Mouse (Mus musculus): ENCODE data around the gene Depdc5. TPM values are rescaled to one million over a fixed set of nuclear protein-coding genes. Genes with fewer than 3 reads are reported as not detected.
"Not testable (repeated sequence)": the region's sequence is repeated elsewhere in the genome, so short reads cannot be mapped to it uniquely, and the experiment has no call there.

Gene Depdc5
- total RNA-seq (2021): 10 to 100 TPM; 19.3 to 24.2 TPM
- long read RNA-seq, experiment 1, full-length matches to known transcripts: 1 of 9 reads
- long read RNA-seq, experiment 1, partial matches to known transcripts: 3 of 9 reads
- long read RNA-seq, experiment 1, other reads (novel, unspliced or antisense): 5 of 9 reads
- long read RNA-seq, experiment 2, partial matches to known transcripts: 5 of 15 reads
- long read RNA-seq, experiment 2, other reads (novel, unspliced or antisense): 10 of 15 reads

GRCm38 (mm10) chr5:32863253-32864228, at the start of gene Depdc5:
Gene Depdc5 (plus strand): TSS chr5:32863701.
- intact Hi-C loops (cut with DNase I): loop anchor here (5.0 kb wide), 1 partner anchor 154 kb away; the partner anchor contains the start of gene Ywhah
- peak; percentile 96 for DNase-seq

- intact Hi-C loops (cut with DNase I): no loop called here
- no peak for DNase-seq
Observed at GRCm38 (mm10) chr5:32815396-32815795, 48.1 kb upstream of the Depdc5 start.

DNA sequence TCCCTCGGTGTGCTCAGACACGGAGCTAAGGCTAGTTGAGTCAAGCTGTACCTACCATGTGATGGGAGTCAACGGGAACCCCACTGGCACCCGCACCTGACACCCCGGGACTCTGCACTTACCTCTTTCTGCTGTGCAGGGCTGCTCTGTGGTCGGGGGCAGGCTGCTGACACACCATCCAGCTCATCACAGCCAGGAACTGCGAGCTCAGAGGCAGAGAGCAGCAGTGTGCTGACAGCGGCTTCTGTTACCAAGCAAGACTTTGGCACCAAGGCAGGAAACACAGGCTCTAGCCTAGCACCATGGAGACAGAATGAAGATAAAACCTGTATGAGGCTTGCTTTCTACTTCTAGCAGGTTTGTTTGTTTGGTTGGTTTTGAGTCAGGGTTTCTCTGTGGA, 43.0 kb upstream of the Depdc5 start:
- intact Hi-C loops (cut with DNase I): no loop called here
- no peak for DNase-seq

- intact Hi-C loops (cut with DNase I): no loop called here
- DNase-seq: no peak
Observed at GRCm38 (mm10) chr5:32827009-32827408, 36.5 kb upstream of the Depdc5 start, which contains the start of gene Gm20671. Gene Gm20671 (minus strand): TSS chr5:32827109.

- DNase-seq; intact Hi-C loops (cut with DNase I): not testable (repeated sequence)
Observed at GRCm38 (mm10) chr5:32828766-32829165, 34.7 kb upstream of the Depdc5 start.

- intact Hi-C loops (cut with DNase I): no loop called here
- no peak for DNase-seq
Observed at GRCm38 (mm10) chr5:32830054-32830453, 33.4 kb upstream of the Depdc5 start.

GRCm38 (mm10) chr5:32834497-32834896, 29.0 kb upstream of the Depdc5 start:
- DNase-seq: no peak

DNA sequence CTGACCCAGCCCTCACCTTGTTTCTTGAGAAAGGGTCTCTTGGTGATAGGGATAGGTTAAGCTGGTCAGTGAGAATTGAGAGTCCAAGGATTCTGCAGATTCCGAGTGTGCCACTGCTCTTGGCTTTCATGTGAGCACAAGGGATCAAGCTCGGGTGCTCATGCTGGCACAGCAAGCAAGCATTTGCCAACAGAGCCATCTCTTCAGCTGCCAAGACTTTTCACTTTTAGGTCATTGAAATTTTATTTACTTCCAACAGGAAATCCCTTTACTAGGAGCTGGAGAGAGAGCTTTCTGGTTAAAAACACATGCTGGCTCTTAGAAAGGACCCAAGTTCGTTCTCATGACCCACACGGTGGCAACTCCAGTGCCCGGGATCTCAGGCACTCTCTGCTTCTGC, 26.5 kb upstream of the Depdc5 start:
- intact Hi-C loops (cut with DNase I): no loop called here
- no peak for DNase-seq

More at GRCm38 (mm10) chr5:32834497-32834896, 29.0 kb upstream of the Depdc5 start:
- intact Hi-C loops (cut with DNase I): no loop called here

- intact Hi-C loops (cut with DNase I): no loop called here
- DNase-seq: no peak
Observed at GRCm38 (mm10) chr5:32840029-32840428, 23.5 kb upstream of the Depdc5 start.

- intact Hi-C loops (cut with DNase I): no loop called here
Observed at GRCm38 (mm10) chr5:32849178-32849577, 14.3 kb upstream of the Depdc5 start.

GRCm38 (mm10) chr5:32849580-32849979, 13.9 kb upstream of the Depdc5 start:
- intact Hi-C loops (cut with DNase I); DNase-seq: not testable (repeated sequence)

More at GRCm38 (mm10) chr5:32849178-32849577, 14.3 kb upstream of the Depdc5 start:
- no peak for DNase-seq

- no peak for DNase-seq
- intact Hi-C loops (cut with DNase I): loop anchor here (5.0 kb wide), 1 partner anchor 135 kb away; no protein-coding TSS in a partner anchor
Observed at GRCm38 (mm10) chr5:32852026-32852425, 11.5 kb upstream of the Depdc5 start.

- intact Hi-C loops (cut with DNase I): loop anchor here (5.0 kb wide), 1 partner anchor 137 kb away; no protein-coding TSS in a partner anchor
- peak; percentile 99 to 100 for DNase-seq
Observed at GRCm38 (mm10) chr5:32853731-32854507, 9.6 kb upstream of the Depdc5 start, which contains the start of gene Prr14l. Gene Prr14l (minus strand): TSS chr5:32854256.

GRCm38 (mm10) chr5:32854818-32855217, 8.7 kb upstream of the Depdc5 start:
- intact Hi-C loops (cut with DNase I): loop anchor here (5.0 kb wide), 1 partner anchor 138 kb away; no protein-coding TSS in a partner anchor
- no peak for DNase-seq

GRCm38 (mm10) chr5:32855274-32855673, 8.2 kb upstream of the Depdc5 start:
- intact Hi-C loops (cut with DNase I); DNase-seq: not testable (repeated sequence)

GRCm38 (mm10) chr5:32857781-32858220, 5.7 kb upstream of the Depdc5 start:
- intact Hi-C loops (cut with DNase I): no loop called here
- peak; percentile 15 to 48 for DNase-seq

DNA sequence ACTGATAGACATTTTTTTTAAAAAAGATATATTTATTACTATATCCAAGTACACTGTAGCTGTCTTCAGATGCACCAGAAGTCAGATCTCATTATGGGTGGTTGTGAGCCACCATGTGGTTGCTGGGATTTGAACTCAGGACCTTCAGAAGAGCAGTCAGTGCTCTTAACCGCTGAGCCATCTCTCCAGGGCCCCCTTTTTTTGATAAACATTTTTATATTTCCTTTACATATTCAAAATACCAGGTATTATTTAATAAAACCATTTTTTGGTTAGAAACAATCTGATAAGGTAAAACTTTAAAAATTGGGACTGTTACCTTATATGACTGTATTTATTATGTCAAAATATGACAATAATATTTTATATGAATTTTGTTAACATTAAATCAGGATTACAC, 2.4 kb upstream of the Depdc5 start:
- DNase-seq: no peak
- intact Hi-C loops (cut with DNase I): loop anchor here (5.0 kb wide), 1 partner anchor 156 kb away; the partner anchor contains the start of gene Ywhah

DNA sequence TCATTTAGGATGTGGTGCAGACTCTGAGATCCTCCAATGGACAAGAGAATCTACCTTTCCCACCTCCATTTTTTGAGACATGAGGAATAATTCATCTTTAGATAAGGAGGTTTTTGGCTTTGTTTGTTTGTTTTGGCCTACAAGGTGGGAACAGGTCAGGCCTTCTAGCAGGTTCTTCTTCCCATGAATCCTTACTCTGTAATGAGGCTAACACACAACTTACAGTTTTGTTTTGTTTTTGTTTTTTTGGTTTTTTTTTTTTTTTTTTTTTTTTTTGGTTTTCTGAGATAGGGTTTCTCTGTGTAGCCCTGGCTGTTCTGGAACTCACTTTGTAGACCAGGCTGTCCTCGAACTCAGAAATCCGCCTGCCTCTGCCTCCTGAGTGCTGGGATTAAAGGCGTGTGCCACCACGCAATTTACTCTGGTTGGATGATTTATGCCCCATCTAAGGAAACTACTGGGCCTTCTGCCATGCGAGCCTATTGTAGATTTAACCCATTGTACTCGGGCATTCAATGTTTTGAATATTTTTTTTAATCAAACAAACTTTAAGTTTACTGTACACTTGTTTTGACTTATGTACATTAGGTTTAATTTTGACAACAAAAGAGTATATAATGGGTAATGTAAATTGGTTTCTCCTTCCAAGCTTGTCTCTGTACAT, 900 bp upstream of the Depdc5 start:
- no peak for DNase-seq
- intact Hi-C loops (cut with DNase I): loop anchor here (5.0 kb wide), 1 partner anchor 155 kb away; the partner anchor contains the start of gene Ywhah

DNA sequence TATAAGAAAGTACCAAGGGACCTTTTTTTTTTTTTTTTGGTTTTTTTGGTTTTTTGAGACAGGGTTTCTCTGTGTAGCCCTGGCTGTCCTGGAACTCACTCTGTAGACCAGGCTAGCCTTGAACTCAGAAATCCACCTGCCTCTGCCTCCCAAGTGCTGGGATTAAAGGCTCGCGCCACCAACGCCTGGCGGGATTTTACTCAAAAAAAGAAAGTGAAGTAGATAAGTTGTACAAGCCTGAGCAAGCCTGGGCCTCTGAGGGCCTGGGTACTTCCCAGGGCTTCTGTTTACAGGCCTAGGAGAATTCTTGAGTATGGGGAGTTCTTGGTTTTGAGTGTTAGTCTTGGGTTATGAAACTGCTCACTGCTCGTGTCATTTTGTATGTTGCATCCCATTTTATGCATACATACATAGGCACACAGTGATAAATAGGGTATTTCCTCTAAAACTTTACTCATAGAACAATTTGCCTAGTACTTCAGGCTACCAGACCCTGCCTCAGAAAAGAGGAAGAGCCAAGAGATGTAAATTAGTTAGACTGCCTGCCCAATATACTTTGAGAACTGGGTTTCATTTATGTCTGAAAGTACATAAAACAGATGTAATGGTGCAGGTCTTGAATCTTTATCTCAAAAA, 6.0 kb downstream of the Depdc5 start:
- DNase-seq: no peak
- intact Hi-C loops (cut with DNase I): no loop called here
